Mouse (Mus musculus) c-Kit-negative CD71-positive TER-119-positive erythroid progenitor cells, embryonic 14.5 days (primary cell): ENCODE measurements at regions not wholly inside any gene's neighbourhood (a gene's known extent, or its start where the extent isn't known, plus 50 kb on each side); places are given as distances from the start of the nearest gene placed in this dataset.

ENCODE experiments used
- DNase-seq: peaks from one replicate; pipeline ENCODE4 v3.0.0-alpha.2; 2013; ENCODE audit warnings: low read depth, low spot score

DNA sequence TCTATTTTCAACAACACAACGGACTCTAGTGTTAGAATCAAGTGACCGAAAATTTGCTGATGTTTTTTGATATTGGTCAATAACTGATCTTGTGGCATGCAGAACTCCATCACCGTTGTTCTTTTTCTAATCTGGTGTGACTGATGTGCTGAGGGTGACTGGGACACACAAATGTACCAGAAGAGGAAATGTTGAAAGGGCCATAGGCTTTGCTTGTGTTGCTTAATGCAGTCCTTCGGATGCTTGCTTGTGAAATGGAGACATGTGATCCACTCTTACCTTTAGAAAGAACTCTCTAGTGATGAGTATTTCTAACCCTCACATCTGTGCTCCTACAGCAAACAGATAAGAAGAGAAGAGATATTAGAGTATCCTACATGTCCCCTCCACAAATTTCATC lies 145.9 kb upstream of the Thbs1 start:
- no peak for DNase-seq

DNA sequence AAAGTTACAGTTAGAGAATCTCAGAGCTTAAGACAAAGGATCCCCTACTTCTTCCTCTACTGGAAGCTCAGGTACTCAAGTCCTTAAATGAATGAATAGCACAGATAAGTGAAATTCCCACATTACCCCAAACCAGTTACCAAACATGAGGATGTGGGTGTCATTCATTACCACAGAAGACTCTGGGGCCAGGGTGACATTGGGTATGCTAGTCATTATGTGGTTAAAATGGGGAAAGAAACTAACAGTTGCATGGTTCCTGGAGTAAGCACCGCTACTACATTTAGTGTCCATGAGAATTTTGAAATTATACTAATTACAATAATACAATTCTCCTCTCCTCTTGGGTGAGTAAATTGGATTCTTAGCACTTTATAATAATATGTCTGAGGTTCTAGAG lies 142.9 kb upstream of the Thbs1 start:
- DNase-seq, result no peak

DNA sequence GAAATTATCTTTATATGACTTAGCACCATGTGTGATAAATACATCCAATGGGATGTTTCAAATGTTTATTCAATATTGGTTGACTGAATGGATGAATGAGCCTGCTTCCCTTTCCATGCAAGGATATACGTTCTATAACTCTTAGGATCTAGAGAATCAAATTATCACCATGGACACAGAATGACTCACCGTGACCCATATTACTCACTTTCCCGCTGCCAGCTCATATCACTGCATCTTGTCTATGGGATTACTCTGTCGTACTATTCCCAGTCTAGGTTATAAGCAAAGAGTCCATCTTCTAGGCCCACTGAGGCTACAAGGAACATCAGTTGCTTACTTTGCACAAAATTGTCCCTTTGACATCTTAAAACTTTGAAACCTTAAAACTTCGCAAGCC lies 141.0 kb upstream of the Thbs1 start:
- DNase-seq, result no peak

DNA sequence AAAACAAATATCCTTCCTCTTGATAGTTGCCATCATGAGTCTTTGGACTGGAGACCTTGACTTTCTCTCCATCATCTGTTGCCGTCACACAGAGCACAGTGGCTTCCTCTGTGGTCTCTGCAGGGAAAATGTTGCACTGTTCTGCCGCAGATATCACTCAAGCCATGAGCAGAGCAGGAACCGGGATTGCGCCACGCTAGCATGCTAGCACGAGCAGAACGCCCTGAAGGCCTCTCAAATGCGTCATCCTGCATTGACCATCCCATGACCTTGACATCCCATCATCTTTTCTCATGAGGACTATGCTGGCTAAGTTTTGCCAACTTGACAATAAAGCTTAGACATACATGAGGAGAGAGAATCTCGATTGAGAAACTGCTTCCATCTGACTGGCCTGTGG lies 134.6 kb upstream of the Thbs1 start:
- DNase-seq, result no peak

DNA sequence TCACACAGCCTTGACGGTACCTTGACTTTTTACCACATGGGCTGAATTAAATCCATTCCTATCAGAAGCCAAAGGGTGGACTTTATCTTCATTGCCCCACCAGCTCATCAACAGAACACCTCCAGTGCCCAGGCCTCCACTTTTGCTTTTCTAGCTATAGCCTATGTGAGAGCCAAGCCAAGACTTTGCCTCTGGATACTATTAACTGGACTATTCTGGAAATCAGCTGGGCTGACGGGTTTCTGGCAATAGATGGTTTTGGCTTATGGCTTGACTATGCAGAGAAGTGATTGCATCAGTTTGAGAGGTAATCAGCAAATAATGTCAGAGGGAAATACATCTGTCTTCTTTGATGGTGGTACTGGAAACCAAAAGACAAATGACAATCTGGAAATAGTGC lies 130.8 kb upstream of the Thbs1 start:
- no peak for DNase-seq

DNA sequence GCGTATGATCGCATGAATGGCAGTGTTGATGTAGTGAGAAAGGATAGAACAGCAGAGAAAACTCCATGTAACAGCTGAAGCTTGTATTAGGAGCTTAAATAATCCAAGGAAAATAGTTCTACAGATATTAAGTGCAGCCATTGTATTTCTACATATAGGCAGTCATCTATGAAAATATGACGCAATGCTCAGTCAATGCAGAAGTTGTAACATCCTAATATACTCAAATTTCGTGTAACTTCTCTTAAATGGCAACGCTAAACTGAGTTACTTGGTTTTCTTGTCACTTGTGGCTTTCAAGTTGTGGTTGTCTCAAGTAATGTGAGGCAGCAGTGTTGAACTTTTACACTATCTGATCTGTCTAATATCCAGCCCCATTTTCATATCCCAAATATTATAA lies 127.1 kb upstream of the Thbs1 start:
- DNase-seq, result no peak

DNA sequence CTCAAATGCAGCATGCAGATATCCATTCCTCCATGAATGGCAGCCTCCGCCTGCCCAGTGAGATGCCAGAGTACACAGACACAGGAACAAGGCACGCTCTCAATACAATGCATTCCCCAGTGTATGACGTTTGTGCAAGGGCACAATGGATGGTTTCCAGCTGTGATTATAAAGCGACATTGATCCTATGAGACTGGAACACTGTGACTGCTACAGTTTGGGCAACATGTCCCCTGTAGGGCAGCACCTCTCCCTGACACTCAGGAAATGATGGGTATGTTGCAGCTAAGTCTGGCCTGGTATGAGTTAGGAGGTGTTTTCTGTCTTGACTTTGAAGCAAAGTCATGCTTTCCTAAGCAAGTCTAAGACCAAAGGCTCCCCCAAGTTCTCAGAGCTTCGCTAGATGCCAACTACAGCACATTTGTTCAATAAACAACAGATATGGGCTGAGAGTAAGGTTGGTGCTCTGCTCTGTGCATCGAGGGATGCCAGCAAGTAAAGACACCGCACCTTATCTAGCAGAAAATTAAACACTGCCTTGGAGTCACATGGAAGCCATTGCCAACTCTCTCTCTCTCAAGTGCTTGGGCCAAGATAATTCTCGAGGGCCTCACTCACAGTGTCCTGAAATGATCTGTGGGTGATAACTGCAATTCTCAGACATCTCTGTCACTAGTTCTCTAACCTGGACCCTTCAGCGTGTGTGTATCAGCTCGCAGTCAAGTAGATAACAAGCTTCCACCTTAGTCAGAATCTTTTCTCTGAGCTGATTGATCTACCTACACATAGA lies 124.1 kb upstream of the Thbs1 start:
- DNase-seq, result no peak

DNA sequence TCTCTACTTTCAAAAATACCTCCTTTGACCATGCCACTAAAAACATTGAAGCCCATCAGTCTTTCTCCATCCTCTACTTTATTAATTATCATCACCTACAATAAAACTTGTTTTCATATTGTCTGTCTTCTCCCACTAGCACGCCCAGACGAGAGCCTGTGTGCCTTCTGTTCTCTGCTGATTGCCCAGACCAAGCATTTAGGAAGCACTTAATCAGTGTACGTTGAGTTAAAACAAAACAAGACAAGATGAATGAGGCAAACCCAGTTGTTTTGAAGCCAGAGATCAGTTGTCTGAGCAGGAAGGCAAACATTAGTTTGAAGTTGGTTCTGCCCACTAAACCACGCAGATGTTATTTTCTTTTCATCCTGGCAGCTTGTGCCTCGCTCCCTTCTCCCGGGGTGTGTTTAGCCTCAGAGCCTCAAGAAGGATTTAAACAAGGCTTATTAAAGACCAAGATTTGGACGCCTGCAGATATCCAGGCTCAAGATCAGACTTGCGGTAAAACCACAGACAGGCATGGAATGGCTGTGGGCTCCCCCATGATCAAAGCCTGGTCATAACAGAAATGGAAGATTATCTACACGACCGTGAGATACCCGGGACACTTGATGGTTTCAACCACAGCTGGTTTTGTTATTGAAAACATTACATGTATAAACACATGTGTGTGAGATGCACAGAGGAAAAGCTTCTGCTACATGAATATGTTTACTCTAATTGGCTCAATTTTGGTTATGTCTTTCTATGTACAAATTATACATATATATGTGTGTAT lies 123.1 kb upstream of the Thbs1 start:
- DNase-seq, result no peak

DNA sequence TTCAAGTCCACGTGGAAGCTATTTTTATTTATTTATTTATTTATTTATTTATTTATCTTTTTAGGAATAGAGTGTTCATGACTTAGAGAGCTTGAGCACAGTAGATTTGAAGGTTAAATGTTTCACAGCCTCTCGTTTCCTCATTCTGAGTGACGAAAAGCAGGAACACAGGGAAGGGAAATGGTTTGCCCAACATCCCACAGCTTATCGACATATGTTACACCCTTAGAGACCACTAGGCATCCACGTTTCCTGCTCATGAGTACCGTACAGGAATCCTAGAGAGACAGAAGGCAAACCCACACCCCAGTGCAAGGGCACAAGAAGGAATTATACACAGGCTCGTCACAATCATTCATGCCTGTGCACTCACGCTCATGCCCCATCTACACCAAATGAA lies 122.5 kb upstream of the Thbs1 start:
- no peak for DNase-seq

DNA sequence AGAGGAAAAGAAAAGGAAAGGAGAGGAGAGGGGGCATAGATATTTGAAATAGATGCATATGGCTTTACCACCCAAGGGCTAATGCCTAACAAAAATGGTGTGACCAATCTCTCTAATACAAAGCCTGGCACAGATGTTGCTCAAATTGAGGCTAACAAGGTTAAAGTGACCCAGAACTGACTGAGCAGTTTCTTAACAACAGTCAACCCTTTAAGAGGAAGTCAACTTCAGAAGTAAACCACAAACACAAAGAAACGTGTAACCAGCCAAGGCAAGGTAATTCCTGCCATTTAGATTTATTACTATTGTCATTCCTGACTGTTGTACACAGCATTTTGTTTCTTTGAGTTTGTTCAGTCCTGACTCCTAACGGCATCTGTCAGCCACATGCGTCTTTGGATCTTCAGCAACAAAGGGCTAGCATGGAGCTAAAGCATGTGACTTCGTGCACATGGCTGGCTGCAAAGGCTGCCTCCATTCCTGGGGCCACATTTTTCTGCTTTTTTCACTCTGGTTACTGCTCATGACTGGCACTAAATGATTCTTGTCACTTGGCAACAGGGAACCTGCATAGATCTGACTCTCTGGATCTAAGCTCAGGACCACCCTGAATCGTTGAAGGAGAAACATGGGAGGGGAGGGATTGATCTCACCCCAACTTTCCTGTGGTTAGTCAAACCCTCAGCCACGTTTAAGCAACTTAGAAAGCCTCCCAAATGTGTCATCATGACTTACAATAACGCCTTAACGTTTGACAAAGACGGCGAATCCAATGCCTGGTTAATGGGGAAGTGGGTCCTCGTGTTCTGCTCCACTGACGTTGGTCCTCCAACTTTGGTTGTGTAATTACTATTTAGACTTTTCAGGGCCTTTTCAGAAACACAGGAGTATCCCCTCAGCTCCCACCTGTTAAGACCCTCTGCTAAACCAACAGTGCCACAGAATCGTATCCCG lies 115.3 kb upstream of the Thbs1 start:
- no peak for DNase-seq

DNA sequence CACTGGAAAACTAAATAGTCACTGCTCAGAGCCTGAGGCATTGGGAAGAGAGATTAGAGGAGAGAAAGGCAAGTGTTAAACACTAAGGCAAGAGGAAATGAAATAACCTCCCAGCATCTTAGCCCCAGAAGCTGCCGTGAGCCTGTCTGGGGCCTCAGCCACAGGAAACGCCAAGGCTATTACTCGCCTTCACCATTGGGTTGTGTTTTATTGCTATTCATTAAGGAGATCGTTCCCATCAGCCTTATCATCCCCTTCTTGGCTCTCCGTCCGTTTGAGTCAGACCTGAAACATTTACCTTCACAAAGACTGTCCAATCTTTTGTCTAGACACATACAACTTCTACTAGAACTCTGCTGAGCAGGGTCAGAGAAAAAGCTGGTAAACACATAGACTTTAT lies 112.0 kb upstream of the Thbs1 start:
- DNase-seq, result no peak

DNA sequence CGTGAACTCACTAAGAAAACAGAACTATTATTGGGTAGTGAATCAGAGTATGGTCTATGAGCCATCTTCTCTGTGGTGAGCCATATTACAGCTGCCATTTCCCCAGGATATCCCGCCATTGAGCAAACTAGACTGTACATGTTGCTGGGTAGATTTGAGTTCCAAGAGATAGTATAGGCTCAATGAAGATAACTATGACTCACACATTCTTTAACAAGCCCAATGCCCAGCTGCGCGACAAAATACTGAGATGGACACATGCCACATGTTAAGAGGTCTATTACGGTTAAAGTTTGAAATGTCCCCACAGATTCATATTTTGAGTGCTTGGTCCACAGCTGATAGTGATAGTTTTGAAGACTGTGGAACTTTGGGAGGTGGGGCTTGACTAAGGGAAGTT lies 107.5 kb upstream of the Thbs1 start:
- DNase-seq, result no peak

DNA sequence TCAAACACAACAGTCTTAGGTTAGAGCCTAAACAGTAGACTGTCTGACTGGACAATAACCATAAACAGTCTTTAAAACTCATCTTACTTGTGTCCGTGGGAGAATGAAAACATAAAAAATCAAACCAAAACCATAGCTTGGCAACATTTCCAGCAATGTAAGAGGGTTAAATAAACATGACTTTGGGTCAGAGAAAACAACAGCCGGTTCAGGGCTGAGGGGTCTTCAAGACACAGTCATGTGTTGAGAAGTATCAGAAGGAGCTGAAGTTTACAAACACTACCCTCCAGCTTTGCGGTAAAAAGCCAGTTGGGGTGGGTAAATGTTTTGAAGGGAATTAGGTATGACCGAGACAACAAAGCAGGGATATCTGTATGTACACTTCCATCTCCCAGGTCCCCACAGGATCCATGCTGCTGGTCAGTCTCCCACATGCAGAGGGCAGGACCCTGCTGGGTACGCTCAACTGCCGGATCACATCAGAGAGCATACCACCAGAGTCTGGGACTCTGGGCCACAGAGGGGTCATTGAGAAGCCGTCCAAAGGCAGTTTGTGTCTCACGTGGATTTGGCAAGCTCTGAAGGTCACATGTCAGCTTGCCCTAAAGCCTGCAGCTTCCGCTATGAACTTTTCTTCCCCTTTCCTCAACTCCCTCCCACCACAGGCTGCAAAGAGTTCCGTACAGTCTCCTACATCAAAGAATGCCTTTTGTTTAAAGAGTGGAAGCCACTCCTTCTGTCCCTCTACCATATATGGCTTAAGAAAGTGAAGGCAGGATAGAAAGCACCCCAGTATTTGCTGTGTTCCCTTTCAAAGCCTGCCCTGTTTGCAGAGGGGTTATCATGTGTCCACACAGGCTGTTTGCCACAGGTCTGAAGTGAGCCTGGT lies 103.9 kb upstream of the Thbs1 start:
- DNase-seq, result no peak

DNA sequence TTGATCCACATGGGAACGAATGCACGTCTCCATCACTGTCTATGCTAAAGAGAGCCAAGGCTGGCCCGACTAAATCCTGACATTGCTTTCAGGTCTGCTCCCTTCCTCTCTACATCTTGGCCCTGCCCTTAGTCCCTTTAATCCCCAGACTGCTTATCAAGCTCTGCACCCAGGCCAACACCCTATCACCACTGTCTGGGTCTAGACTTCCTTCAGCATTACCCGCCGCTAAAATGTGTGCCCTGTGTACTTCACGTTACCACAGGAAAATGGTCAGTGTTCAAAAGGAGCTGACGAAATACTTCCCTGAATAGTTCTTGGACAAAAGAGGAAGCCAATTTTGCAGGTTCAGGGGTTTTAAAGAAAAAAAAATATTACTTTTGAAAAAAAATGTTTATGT lies 100.0 kb upstream of the Thbs1 start:
- no peak for DNase-seq

DNA sequence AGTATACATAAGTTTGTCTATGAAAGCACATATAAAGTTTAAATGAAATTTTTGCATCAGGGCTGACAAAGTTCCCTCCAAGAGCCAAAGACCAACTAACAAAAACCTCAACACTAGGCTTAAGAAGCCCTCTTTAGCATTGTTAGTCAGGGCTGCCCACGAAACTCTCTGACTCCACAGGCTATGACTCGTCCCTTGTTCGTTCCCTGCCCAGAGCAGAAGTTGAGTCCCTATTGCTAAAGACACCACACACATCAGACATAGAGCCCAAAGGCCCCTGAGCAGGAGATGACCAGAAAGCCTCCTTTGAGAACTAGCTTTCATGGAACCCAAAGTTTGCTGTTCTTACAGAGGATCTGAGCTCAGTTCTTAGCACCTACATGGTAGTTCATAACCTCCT lies 99.5 kb upstream of the Thbs1 start:
- no peak for DNase-seq

DNA sequence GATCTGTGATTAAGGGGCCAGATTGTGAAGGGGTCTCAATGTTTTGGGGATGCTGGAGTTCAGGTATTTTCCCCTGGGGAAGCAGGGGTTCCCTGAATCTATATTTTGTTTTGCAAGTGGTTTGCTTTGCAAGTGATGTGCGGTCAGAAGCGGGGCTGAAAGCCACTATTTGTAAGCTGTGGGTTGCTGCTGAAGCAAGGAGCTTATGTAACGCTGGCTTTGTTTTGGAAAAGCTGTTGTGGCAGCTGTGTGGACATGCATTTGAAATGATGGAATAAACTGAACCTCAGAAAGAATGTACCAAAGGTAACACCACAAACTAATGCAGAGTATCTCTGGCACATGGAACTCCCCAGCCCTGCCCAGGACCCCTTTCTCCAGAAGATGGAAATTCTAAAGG lies 98.5 kb upstream of the Thbs1 start:
- no peak for DNase-seq

DNA sequence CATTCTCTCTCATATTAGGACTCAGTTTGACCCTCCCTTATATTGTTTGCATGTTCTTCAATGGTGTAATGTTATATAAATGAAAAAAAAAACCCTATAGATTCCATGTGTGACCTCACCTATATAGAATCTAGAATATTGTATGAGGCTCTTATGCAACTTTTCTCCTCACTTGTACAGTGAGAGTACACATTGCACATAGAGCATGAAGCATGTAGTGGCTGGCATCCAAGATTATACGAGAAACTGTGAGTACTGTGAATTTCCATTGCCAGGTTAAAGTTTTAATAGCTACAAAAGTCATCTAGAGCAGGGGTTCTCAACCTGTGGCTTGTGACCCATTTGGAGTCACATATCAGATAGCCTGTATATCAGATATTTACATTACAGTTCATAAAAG lies 96.5 kb upstream of the Thbs1 start:
- DNase-seq, result no peak

DNA sequence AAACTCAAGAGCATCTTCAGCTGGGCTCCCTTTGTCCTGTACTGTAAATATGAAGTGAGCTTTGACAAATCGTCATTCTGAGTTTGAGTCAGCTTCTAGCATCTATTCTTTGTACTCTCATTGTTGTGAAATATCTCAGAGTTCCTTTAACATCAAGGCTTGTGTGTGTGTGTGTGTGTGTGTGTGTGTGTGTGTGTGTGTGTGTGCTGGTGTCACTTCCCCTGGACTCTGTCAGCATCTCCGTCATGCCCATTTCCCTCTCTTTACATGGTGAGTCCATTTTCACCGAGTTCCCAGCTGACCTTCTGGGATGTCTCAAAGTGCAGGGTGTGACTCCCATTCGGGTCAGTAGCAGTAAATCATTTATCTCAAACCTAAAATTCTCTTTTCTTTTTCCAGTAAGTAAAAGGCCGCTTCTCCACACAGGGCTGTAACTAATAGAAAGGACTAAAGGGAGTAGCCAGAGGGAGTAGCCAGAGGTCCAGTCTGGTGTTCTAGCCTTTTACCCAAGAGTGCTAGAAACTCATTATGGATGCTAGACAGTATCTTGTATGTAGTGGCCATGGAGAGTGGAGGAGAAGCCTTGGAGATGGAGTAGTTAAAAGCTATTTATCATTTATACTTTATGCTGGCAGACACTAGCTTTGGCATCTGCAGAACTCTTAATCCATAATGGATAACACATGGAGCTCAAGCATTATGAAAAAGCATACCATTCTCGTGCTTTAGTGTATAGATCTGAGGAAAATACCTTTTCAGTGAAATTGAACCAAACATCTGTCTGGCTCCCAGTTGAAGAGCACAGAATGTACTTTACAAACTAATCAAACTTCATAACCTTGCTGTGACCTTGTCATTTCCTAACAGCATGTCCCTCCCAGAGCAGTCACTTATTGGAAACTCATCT lies 85.6 kb upstream of the Thbs1 start:
- no peak for DNase-seq

DNA sequence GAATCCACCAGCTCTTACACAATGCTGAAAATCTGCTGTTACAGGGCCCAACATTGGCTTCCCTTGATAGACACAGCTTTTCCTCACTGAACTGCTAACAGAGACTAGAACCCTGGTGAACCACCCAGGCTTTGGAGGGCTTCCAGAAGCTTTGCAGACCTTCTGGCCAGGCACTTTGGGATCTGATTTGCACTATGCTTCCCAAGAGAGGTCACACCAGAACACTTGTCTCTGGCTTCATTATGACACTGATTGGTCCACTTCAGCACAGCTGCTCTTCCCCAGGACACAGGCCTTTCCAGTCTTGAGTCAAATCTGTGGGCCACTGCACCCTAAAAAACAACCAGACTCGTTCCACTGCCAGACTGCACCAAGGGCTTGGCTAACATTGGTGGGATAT lies 82.8 kb upstream of the Thbs1 start:
- no peak for DNase-seq

DNA sequence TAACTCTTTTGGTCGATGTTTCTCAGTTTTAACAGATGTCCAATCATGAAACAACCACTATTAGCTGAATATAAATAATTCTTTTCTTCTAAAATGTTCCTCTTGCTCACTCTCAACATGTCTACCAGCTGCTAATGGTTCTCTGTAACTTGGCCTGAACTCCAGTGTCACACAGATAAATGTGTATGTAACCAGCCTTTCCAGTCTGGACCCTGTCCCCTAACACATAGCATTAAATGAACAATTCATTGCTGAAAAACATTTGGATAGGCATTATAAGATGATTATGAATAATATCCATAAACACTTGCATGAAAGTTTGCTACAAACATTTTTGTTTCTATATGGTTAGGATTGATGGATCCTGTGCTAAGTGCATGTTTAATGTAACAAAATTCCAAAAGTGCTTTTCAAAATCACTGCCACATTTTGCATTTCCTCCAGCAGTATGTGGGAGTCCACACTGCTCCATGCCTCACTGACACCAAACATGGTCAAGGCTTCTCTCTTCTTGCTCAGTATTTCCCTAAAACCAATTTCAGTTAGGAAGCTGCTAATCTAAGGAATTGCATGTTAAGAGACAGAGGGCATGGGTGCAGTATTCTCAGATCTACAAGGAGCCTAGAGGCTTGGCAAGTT lies 82.1 kb upstream of the Thbs1 start:
- no peak for DNase-seq
